Mouse (Mus musculus): Measurements from ENCODE around the gene Lrrc10b. TPM values are rescaled to one million over a fixed set of nuclear protein-coding genes. Genes with fewer than 3 reads are reported as not detected.

The Lrrc10b gene
- total RNA-seq, 2 experiments from 2014 or later, result 0.49 to 1.2 TPM

GRCm38 (mm10) chr19:10448275-10448674 is 9.0 kb downstream of the Lrrc10b start:
- no peak for DNase-seq (ENCODE audit: low spot score in 2 of 2)

- DNase-seq (ENCODE audit: low spot score in 2 of 2), result no peak
Observed at GRCm38 (mm10) chr19:10444685-10445369, 12.4 kb downstream of the Lrrc10b start.

- no peak for DNase-seq (ENCODE audit: low spot score in 2 of 2)
Observed at GRCm38 (mm10) chr19:10437521-10437920, 19.8 kb downstream of the Lrrc10b start.

GRCm38 (mm10) chr19:10436726-10437125 is 20.5 kb downstream of the Lrrc10b start:
- no peak for DNase-seq (ENCODE audit: low spot score in 2 of 2)

GRCm38 (mm10) chr19:10435908-10436307 is 21.4 kb downstream of the Lrrc10b start:
- DNase-seq (ENCODE audit: low spot score in 2 of 2), result peak in 1 of 2 experiments; percentile 66

- DNase-seq (ENCODE audit: low spot score in 2 of 2), result no peak
Observed at GRCm38 (mm10) chr19:10434927-10435326, 22.3 kb downstream of the Lrrc10b start.

GRCm38 (mm10) chr19:10433879-10434540 is 23.3 kb downstream of the Lrrc10b start:
- no peak for DNase-seq (ENCODE audit: low spot score in 2 of 2)

GRCm38 (mm10) chr19:10433225-10433624 is 24.0 kb downstream of the Lrrc10b start:
- no peak for DNase-seq (ENCODE audit: low spot score in 2 of 2)

GRCm38 (mm10) chr19:10431841-10432240 is 25.4 kb downstream of the Lrrc10b start:
- DNase-seq (ENCODE audit: low spot score in 2 of 2), result no peak

GRCm38 (mm10) chr19:10431410-10431809 is 25.9 kb downstream of the Lrrc10b start:
- no peak for DNase-seq (ENCODE audit: low spot score in 2 of 2)

- DNase-seq (ENCODE audit: low spot score in 2 of 2), result no peak
Observed at GRCm38 (mm10) chr19:10429371-10429770, 27.9 kb downstream of the Lrrc10b start.

- no peak for DNase-seq (ENCODE audit: low spot score in 2 of 2)
Observed at GRCm38 (mm10) chr19:10427431-10427830, 29.8 kb downstream of the Lrrc10b start.

- no peak for DNase-seq (ENCODE audit: low spot score in 2 of 2)
Observed at GRCm38 (mm10) chr19:10426793-10427192, 30.5 kb downstream of the Lrrc10b start.

- DNase-seq (ENCODE audit: low spot score in 2 of 2), result no peak
Observed at GRCm38 (mm10) chr19:10426312-10426711, 31.0 kb downstream of the Lrrc10b start.

GRCm38 (mm10) chr19:10425484-10426270 is 31.6 kb downstream of the Lrrc10b start:
- DNase-seq (ENCODE audit: low spot score in 2 of 2), result no peak

GRCm38 (mm10) chr19:10424751-10425150 is 32.5 kb downstream of the Lrrc10b start:
- no peak for DNase-seq (ENCODE audit: low spot score in 2 of 2)

GRCm38 (mm10) chr19:10421986-10422976 is 35.0 kb downstream of the Lrrc10b start:
- DNase-seq (ENCODE audit: low spot score in 2 of 2), result no peak

GRCm38 (mm10) chr19:10417436-10417835 is 39.8 kb downstream of the Lrrc10b start:
- DNase-seq (ENCODE audit: low spot score in 2 of 2), result no peak

GRCm38 (mm10) chr19:10416889-10417288 is 40.4 kb downstream of the Lrrc10b start:
- DNase-seq (ENCODE audit: low spot score in 2 of 2), result no peak

GRCm38 (mm10) chr19:10415508-10415907 is 41.8 kb downstream of the Lrrc10b start:
- DNase-seq (ENCODE audit: low spot score in 2 of 2), result no peak
